Mouse (Mus musculus) brain, embryonic 14.5 days (tissue): Measurements from ENCODE around the gene Lrrtm4.

ENCODE experiments used
- CTCF ChIP-seq: fragments of 200-500 bp; IDR thresholded peaks from 2 replicates; pipeline ENCODE4 v1.5.1; 2012; ENCODE audit warnings: inconsistent platforms, mild to moderate bottlenecking, moderate library complexity, borderline replicate concordance; ENCODE audit not compliant: insufficient read depth, insufficient read length; ENCODE audit errors: extremely low read depth
- POLR2A ChIP-seq: fragments of 200-500 bp; IDR thresholded peaks from 2 replicates; pipeline ENCODE4 v1.6.1; 2012; ENCODE audit warnings: mild to moderate bottlenecking, inconsistent platforms, borderline replicate concordance; ENCODE audit not compliant: poor library complexity, insufficient read depth, insufficient read length, severe bottlenecking; ENCODE audit errors: extremely low read depth

DNA sequence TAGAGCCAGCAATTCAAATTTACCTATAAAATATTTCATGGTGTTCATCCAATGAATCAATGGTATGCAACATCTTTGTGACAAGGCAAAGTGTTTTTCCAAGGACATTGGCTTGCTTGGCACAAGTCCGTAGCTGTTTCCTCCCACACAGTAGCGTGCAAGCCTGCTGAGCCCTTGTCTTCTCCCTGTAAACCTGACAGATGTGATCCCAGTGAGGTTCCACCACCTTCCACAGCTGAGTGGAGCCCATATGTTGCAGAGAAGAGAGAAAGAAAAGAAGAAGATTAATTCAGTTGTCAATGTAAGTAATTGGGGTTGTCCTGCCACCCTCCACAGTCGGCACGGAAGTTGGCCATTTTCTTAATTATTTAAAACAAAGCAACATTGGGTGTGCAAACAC, 645.4 kb downstream of the Lrrtm4 start:
- TF ChIP-seq CTCF (no peak), POLR2A (no peak)
